ENCODE assay signal across 19 mouse cellular contexts in genomic region chr9:109021428-109021827, GRCm38 (mm10). TPM values are rescaled to one million over a fixed set of nuclear protein-coding genes. Genes with fewer than 3 reads are reported as not detected.
DNase-seq lines count a peak whose midpoint lies in the region; ATAC-seq and TF ChIP-seq lines count a peak whose summit lies in the region.
"Had no signal": no experiment of that assay in that cellular context is flagged by ENCODE, and none has a peak within 500 bp of the region (broad histone marks: within the 10 kb centered on the region; RNA-seq: fewer than 3 reads in every experiment).

No protein-coding gene starts in this region.

- ATAC-seq in megakaryocyte progenitor cell, adult 5-6 weeks (replicated peaks; ENCODE audit: poor library complexity) = peak; percentile 59
- ATAC-seq: forebrain, postnatal 0 days; intestine, embryonic 15.5 days; lung, postnatal 0 days had no signal

- TF ChIP-seq CTCF in layer of hippocampus, adult 2 months (conservative IDR thresholded peaks at IDR 0.05) = no peak

- H3K27ac ChIP-seq in layer of hippocampus, adult 2 months = 0 out of 2 replicates have a peak overlapping the region, but pooled peaks have one; percentile 78
- H3K27ac ChIP-seq: heart, embryonic 13.5 days; hindbrain, embryonic 10.5 days; intestine, embryonic 15.5 days; liver, embryonic 13.5 days; midbrain, embryonic 12.5 days had no signal

- DNase-seq in layer of hippocampus, adult 2 months (ENCODE audit: low spot score in 2 of 2) = no peak
- no peak for DNase-seq in layer of hippocampus, postnatal 14 days (ENCODE audit: low spot score in 2 of 2)
- DNase-seq in urinary bladder, postnatal 4 days (ENCODE audit: low spot score in 2 of 2) = peak; percentile 14 to 26
- DNase-seq in urinary bladder, adult 18-20 months (ENCODE audit: low spot score in 2 of 2) = no peak
- DNase-seq in adrenal gland, postnatal 36 days = no peak
- DNase-seq in thymus, postnatal 10 days (ENCODE audit: low spot score in 2 of 2) = no peak
- DNase-seq: adrenal gland, adult 8-10 months; cerebellum, postnatal 36 days; forebrain, postnatal 0 days; gastrocnemius, postnatal 25 days; kidney, postnatal 14 days; liver, embryonic 13.5 days; thymus, adult 2 months had no signal

- H3K4me3 ChIP-seq in layer of hippocampus, adult 2 months = no peak overlapping the region
- H3K4me3 ChIP-seq: heart, embryonic 13.5 days; hindbrain, embryonic 10.5 days; intestine, embryonic 15.5 days; liver, embryonic 13.5 days; midbrain, embryonic 12.5 days had no signal

RNA-seq across cellular contexts. Expression of gene Shisa5, which starts 16.9 kb away (rescaled TPM):
- total RNA-seq in layer of hippocampus, adult 2 months (2021) = 10 to 100 TPM; 56.5 to 58.4 TPM
- 10 to 100 TPM; 42.5 to 49.9 TPM for total RNA-seq in layer of hippocampus, postnatal 14 days (2021)
- 19.7 and 20.5 TPM in 2 replicates for total RNA-seq in megakaryocyte progenitor cell, adult 5-6 weeks (2015)
- 74.8 and 94.4 TPM in 2 replicates for total RNA-seq in megakaryocyte progenitor cell, adult 5-6 weeks (2017)
- total RNA-seq in adrenal gland, postnatal 36 days (2021) = 100 to 1,000 TPM; 122 to 128 TPM

RNA-seq across cellular contexts. Expression of gene Pfkfb4, which starts 29.9 kb away (rescaled TPM):
- 10 to 100 TPM; 10.9 to 11.8 TPM for total RNA-seq in layer of hippocampus, adult 2 months (2021)
- total RNA-seq in layer of hippocampus, postnatal 14 days (2021) = 10 to 100 TPM; 13.7 to 17.8 TPM
- 3.9 and 5.9 TPM in 2 replicates for total RNA-seq in megakaryocyte progenitor cell, adult 5-6 weeks (2015)
- 12.8 and 13.5 TPM in 2 replicates for total RNA-seq in megakaryocyte progenitor cell, adult 5-6 weeks (2017)
- 10 to 100 TPM in 1 of 2 experiments, 1 to 10 TPM in 1; 4.8 to 13.2 TPM for total RNA-seq in adrenal gland, postnatal 36 days (2021)

RNA-seq across cellular contexts. Expression of gene Ucn2, which starts 35.6 kb away (rescaled TPM):
- not detected for total RNA-seq in layer of hippocampus, adult 2 months (2021)
- total RNA-seq in layer of hippocampus, postnatal 14 days (2021) = not detected
- not detected in 2 replicates for total RNA-seq in megakaryocyte progenitor cell, adult 5-6 weeks (2015)
- not detected in 2 replicates for total RNA-seq in megakaryocyte progenitor cell, adult 5-6 weeks (2017)
- 1 to 10 TPM in 1 of 2 experiments, not detected in 1; 1.1 TPM for total RNA-seq in adrenal gland, postnatal 36 days (2021)
- total RNA-seq: forebrain, postnatal 0 days had no signal

RNA-seq across cellular contexts. Expression of gene Trex1, which starts 38.1 kb away (rescaled TPM):
- total RNA-seq in layer of hippocampus, adult 2 months (2021) = 10 to 100 TPM; 12.9 to 15.4 TPM
- total RNA-seq in layer of hippocampus, postnatal 14 days (2021) = 10 to 100 TPM in 1 of 2 experiments, 1 to 10 TPM in 1; 9.9 to 10.8 TPM
- 22.4 and 24.1 TPM in 2 replicates for total RNA-seq in megakaryocyte progenitor cell, adult 5-6 weeks (2015)
- total RNA-seq in megakaryocyte progenitor cell, adult 5-6 weeks (2017) = 12.3 and 15.6 TPM in 2 replicates
- total RNA-seq in adrenal gland, postnatal 36 days (2021) = 10 to 100 TPM; 19.7 to 23.4 TPM

RNA-seq across cellular contexts. Expression of gene Atrip, which starts 52.5 kb away (rescaled TPM):
- total RNA-seq in layer of hippocampus, adult 2 months (2021) = 10 to 100 TPM; 25.0 to 31.9 TPM
- total RNA-seq in layer of hippocampus, postnatal 14 days (2021) = 10 to 100 TPM; 27.3 to 31.7 TPM
- total RNA-seq in megakaryocyte progenitor cell, adult 5-6 weeks (2015) = 13.3 and 17.6 TPM in 2 replicates
- 15.3 and 20.1 TPM in 2 replicates for total RNA-seq in megakaryocyte progenitor cell, adult 5-6 weeks (2017)
- 10 to 100 TPM; 16.3 to 18.3 TPM for total RNA-seq in adrenal gland, postnatal 36 days (2021)

Comparison
In these comparisons a context has a peak if more than half of its experiments do, and no peak if none do; other contexts are left out.
1. DNase-seq: peak in urinary bladder, postnatal 4 days (2 of 2); none in layer of hippocampus, adult 2 months (0 of 2), layer of hippocampus, postnatal 14 days (0 of 2), urinary bladder, adult 18-20 months (0 of 2), adrenal gland, postnatal 36 days (0 of 2) and thymus, postnatal 10 days (0 of 2).